ENCODE assay signal across 16 mouse cellular contexts in the genomic region with DNA sequence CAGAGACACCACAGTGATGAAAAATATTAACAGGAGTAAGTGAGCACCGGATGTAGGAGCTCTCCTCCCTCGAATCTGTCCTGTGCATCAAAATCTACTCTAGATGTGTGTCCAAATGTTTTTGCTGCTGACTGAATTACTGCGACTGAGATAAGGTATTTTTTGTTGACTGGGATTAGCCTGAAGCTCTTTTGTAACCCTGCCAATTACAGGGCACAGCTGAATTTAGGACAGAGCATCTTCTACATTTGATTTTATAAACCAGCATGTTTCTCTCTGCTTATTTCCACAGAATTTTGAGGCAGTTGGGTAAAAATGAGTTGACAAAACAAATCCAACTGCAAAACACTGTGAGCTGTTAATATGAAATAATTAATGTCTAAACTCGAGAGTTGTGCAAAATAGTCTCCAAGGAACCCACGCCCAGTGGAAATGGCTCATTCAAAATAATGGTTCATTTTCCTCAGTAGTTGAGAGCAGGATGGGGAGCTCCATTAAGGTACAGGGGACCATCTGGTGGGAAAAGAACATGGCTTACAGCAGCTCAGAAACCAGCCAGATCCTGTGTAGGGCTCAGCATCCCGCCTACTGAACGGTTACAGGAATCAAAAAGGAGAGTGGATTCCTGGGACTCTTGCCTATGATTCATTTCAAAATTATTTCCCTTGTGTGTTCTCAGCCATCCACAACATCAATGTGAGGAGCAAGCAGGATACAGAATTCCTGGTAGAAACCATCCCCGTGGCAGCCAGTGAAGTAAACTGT.
A peak's percentile ranks its signal among the peaks of the same experiment; 100 is the strongest.
DNase-seq lines count a peak whose midpoint lies in the region; ATAC-seq and TF ChIP-seq lines count a peak whose summit lies in the region.
"Had no signal": no experiment of that assay in that cellular context is flagged by ENCODE, and none has a peak within 500 bp of the region (broad histone marks: within the 10 kb centered on the region; RNA-seq: fewer than 3 reads in every experiment).

No protein-coding gene starts in this region.

- H3K4me3 ChIP-seq in layer of hippocampus, adult 2 months = no peak overlapping the region
- no peak overlapping the region for H3K4me3 ChIP-seq in intestine, embryonic 16.5 days (ENCODE audit: low read length)
- H3K4me3 ChIP-seq: heart, embryonic 13.5 days; limb, embryonic 12.5 days had no signal

- TF ChIP-seq CTCF in layer of hippocampus, adult 2 months (conservative IDR thresholded peaks at IDR 0.05) = no peak

- H3K36me3 ChIP-seq in intestine, embryonic 16.5 days (ENCODE audit: control insufficient read depth, insufficient read depth, low read length) = no peaks in the 10 kb centered on the region
- H3K36me3 ChIP-seq: heart, embryonic 13.5 days; limb, embryonic 12.5 days had no signal

- H3K27ac ChIP-seq in layer of hippocampus, adult 2 months = no peak overlapping the region
- no peak overlapping the region for H3K27ac ChIP-seq in intestine, embryonic 16.5 days (ENCODE audit: low read length)
- H3K27ac ChIP-seq: heart, embryonic 13.5 days; hindbrain, embryonic 14.5 days; limb, embryonic 12.5 days had no signal

- H3K4me2 ChIP-seq in intestine, embryonic 16.5 days (ENCODE audit: low read depth, low read length) = no peak overlapping the region
- H3K4me2 ChIP-seq: heart, embryonic 13.5 days; hindbrain, embryonic 14.5 days; limb, embryonic 12.5 days had no signal

- no peaks in the 10 kb centered on the region for H3K9me3 ChIP-seq in intestine, embryonic 16.5 days (ENCODE audit: control insufficient read depth, low read length)
- H3K9me3 ChIP-seq: heart, embryonic 13.5 days; limb, embryonic 12.5 days had no signal

- H3K4me1 ChIP-seq in intestine, embryonic 16.5 days (ENCODE audit: control insufficient read depth, insufficient read depth, low read length) = no peaks in the 10 kb centered on the region
- H3K4me1 ChIP-seq: limb, embryonic 12.5 days had no signal

- DNase-seq in heart, adult 11 months = peak; percentile 83
- DNase-seq in heart, postnatal 4 days = no peak
- peak; percentile 18 to 21 for DNase-seq in right cerebral cortex, adult 2 months (ENCODE audit: low spot score in 2 of 2)
- DNase-seq in right cerebral cortex, postnatal 10 days (ENCODE audit: low spot score in 2 of 2) = no peak
- peak; percentile 46 to 84 for DNase-seq in layer of hippocampus, adult 2 months (ENCODE audit: low spot score in 2 of 2)
- no peak for DNase-seq in thymus, postnatal 25 days
- DNase-seq: cerebellum, adult 11-12 months; kidney, adult 18-20 months; liver, postnatal 0 days; lung, postnatal 4 days; midbrain, embryonic 14.5 days; thymus, adult 2 months had no signal

- ATAC-seq in intestine, embryonic 16.5 days = no peak
- ATAC-seq: liver, postnatal 0 days had no signal

- no peaks in the 10 kb centered on the region for H3K27me3 ChIP-seq in intestine, embryonic 16.5 days (replicated peaks; ENCODE audit: control insufficient read depth, insufficient read depth, low read length)
- H3K27me3 ChIP-seq: heart, embryonic 13.5 days; limb, embryonic 12.5 days had no signal

- 69% methylated on average over 8 of the region's 8 CpGs for WGBS in intestine, embryonic 16.5 days

- no peak overlapping the region for H3K9ac ChIP-seq in intestine, embryonic 16.5 days (ENCODE audit: low read depth, low read length)
- H3K9ac ChIP-seq: heart, embryonic 13.5 days; hindbrain, embryonic 14.5 days; limb, embryonic 12.5 days; liver, postnatal 0 days had no signal

Comparison
In these comparisons a context has a peak if more than half of its experiments do, and no peak if none do; other contexts are left out.
1. DNase-seq: peak in heart, adult 11 months (single experiment), right cerebral cortex, adult 2 months (2 of 2) and layer of hippocampus, adult 2 months (2 of 2); none in heart, postnatal 4 days (single experiment), right cerebral cortex, postnatal 10 days (0 of 2) and thymus, postnatal 25 days (single experiment).